Mouse (Mus musculus) left cerebral cortex, adult 2 months (tissue): ENCODE measurements at regions not wholly inside any gene's neighbourhood (a gene's known extent, or its start where the extent isn't known, plus 50 kb on each side); places are given as distances from the start of the nearest gene placed in this dataset.

Experiments
- DNase-seq, 2 experiments: peaks; one replicate each; pipeline ENCODE4 v3.0.0; 2021 to 2022; ENCODE audit warnings: low spot score in 2 of 2, mixed read lengths in 1 of 2; ENCODE audit errors: extremely low spot score in 1 of 2
- H3K27ac ChIP-seq: fragments of 200-600 bp; 2 replicates; pipeline ENCODE4 v1.8.1; 2022
- H3K4me3 ChIP-seq: fragments of 200-600 bp; 2 replicates; pipeline ENCODE4 v1.8.1; 2022
- CTCF ChIP-seq: fragments of 200-600 bp; IDR thresholded peaks from 2 replicates; pipeline ENCODE4 v1.8.1; 2022; ENCODE audit warnings: antibody characterized with exemption, mild to moderate bottlenecking, moderate library complexity
- intact Hi-C: fragments of 180-260 bp; cut with DNase I; formaldehyde crosslinking; loops from one replicate; pipeline ENCODE4 v1.15.1; 2025

DNA sequence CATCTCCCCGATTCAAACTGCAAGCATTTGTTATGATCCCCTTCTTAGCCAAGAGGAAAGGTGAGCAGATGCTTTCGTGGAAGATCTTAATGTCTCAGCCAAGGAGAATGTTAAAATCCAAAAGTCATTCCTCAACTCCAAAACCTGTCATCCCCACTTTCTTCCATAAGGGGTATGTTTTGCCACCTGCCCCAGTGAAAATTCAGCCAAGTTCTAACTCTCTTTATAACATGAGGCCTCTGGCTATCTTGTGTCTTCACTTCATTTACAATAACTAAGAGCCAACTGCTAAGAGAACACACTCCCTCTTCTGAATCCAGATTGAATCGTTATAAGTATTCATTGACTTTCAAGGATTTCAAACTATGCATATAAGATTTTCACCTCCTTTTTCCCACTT is 246.7 kb upstream of the Adam34 start:
- intact Hi-C loops, result no loop called here
- no peak for DNase-seq
- Histone ChIP-seq H3K4me3 (no peak overlapping the region), H3K27ac (no peak overlapping the region)
- TF ChIP-seq CTCF, result no peak

GRCm38 (mm10) chr8:43949224-43950021 is 239.6 kb upstream of the Adam34 start:
- no peak for TF ChIP-seq CTCF
- Histone ChIP-seq H3K27ac (no peak overlapping the region), H3K4me3 (no peak overlapping the region)
- no peak for DNase-seq
- intact Hi-C loops, result no loop called here

DNA sequence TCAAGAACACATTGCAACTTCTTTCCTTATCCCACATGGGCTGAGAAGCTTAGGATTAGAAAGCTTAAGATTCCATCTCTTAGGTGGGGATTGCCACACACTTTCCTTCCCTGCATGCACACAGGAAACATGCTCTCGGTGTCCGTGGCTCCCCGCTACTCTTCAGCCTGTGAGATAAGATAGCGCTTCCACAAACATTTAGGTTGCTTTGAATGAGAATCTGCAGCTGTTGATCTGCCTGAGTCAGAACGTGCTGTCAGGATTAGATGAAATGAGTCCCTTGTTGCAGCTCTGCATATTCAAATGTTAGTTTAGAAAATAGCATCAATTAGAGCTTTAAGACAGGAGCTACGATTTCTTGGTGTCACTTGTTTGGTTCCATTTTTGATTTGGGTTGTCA is 239.0 kb upstream of the Adam34 start:
- no peak overlapping the region for H3K4me3 ChIP-seq
- intact Hi-C loops, result no loop called here
- no peak overlapping the region for H3K27ac ChIP-seq
- TF ChIP-seq CTCF, result no peak
- no peak for DNase-seq

DNA sequence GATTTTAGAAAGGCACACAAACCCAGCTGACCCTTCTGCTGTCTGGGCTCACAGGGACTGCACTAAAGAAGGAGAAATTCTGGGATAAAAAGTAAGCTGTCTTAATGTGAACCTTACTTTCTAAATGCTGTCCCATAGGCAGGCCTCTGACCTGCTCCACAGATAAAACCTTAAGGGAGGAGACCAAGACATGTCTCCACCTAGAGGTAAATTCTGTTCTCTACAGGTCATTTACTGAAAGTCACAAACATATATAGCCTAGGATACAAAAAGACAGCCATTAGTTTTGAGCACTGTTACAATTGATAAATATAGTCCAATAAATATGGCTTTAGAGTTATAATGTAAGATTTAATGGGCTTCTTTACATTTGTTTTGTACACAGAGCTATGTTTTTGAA is 221.9 kb upstream of the Adam34 start:
- peak; percentile 30 for TF ChIP-seq CTCF
- no peak for DNase-seq
- Histone ChIP-seq H3K4me3 (no peak overlapping the region), H3K27ac (no peak overlapping the region)
- intact Hi-C loops, result no loop called here

- DNase-seq, result no peak
- Histone ChIP-seq H3K27ac (no peak overlapping the region), H3K4me3 (no peak overlapping the region)
- no peak for TF ChIP-seq CTCF
- intact Hi-C loops, result no loop called here
Measured at GRCm38 (mm10) chr8:43922982-43923381, 213.1 kb upstream of the Adam34 start.

DNA sequence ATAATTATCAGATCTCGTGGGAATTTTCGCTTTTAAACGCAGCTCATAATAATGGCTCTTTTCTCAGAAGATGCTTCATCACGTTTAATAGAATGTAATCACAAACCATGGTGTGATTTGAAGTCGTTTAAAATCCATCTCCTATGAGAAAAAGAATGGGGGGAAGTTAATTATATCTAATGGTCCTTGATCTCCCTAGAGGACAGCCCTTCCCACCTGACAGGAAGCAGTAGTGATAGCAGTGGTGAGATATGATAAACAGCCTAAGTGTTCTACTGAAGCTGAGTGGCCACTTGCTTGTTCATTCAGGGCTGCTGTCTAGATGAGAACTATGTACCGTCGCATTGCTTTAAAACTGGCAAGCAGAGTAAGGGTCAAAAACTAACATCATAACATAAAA is 211.4 kb upstream of the Adam34 start:
- intact Hi-C loops, result no loop called here
- no peak overlapping the region for H3K27ac ChIP-seq
- H3K4me3 ChIP-seq, result no peak overlapping the region
- no peak for DNase-seq
- TF ChIP-seq CTCF, result no peak

DNA sequence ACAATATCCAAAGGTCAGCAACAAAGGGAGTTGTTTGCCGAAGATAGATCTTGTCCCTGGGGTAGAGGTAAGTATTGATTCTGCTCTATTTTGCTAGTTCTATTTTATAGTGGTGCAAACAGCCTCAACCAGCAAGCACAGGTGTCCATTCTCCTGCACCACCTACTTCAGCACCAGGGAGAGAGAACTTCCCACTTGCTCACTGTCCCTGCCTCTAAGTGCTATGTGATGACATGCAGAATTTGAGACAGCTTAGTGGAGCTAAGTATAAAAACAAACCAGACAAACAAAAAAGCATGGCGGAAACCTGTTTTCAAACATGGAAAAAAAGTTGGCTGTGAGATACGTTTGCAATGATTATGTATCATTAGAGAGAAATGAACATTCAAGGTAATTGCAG is 196.3 kb upstream of the Adam34 start:
- no peak for DNase-seq
- TF ChIP-seq CTCF, result no peak
- Histone ChIP-seq H3K4me3 (no peak overlapping the region), H3K27ac (no peak overlapping the region)
- intact Hi-C loops, result no loop called here

DNA sequence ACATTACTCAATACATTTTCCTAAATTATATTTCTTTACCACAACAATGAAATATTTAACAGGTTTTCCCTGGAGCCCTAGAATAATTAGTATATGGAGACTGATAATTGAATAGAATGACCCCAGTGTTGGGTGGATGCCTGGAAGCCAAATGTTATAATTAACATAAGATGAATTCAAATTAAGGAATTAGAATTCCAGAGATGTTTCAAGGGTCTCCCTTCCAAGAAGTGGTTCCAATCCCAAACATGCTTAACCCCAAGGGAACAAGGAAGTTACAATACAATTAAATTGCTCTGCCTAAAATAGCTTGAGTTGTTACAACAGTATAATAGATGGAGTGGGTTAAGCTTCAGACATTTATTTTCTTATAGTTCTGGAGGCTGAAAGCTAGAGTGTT is 185.3 kb upstream of the Adam34 start:
- TF ChIP-seq CTCF, result no peak
- no peak overlapping the region for H3K4me3 ChIP-seq
- intact Hi-C loops, result no loop called here
- H3K27ac ChIP-seq, result no peak overlapping the region
- DNase-seq, result no peak

GRCm38 (mm10) chr8:43853820-43854590 is 144.2 kb upstream of the Adam34 start:
- no peak for TF ChIP-seq CTCF
- Histone ChIP-seq H3K27ac (no peak overlapping the region), H3K4me3 (no peak overlapping the region)
- DNase-seq, result no peak
- intact Hi-C loops, result no loop called here
